Mouse (Mus musculus): ENCODE measurements around the gene Zc3h12d. TPM values are rescaled to one million over a fixed set of nuclear protein-coding genes. Genes with fewer than 3 reads are reported as not detected.

Zc3h12d gene
- total and polyA plus RNA-seq, 2 experiments from 2014 or later = 0.04 to 0.20 TPM

DNA sequence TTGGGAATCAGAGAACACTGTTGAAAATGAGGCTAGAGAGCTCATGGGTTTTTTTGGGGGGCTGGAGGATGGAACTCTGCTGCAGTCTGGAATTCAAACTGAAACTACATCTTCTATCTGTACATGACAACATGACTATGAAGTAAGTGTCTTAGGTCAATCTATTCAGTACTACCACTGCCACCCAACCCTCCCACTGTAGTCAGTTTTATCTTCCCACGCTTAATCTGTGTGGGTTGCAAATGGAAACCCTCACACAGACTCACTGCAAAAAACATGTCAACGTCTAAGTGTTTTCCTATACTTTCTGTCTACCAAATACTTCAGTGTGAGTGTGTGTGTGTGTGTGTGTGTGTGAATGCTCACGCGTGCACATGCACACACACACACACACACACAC is 10.9 kb downstream of the Zc3h12d start:
- ATAC-seq (ENCODE audit: insufficient read depth, low read depth) (no peak), DNase-seq (ENCODE audit: low spot score) (no peak)
- 86% methylated on average over 4 of the region's 4 CpGs for WGBS
- H3K27ac ChIP-seq (ENCODE audit: low read depth) = no peak overlapping the region
- H3K9ac ChIP-seq (replicated peaks; ENCODE audit: low read depth, low read length) = no peak overlapping the region
- H3K27me3 ChIP-seq (ENCODE audit: control insufficient read depth, insufficient read depth, low read length) = no peaks in the 10 kb centered on the region; the same call in 1 of the 2 replicates
- TF ChIP-seq EP300 (IDR thresholded peaks at IDR 0.05; ENCODE audit: low read depth) (no peak), CTCF (IDR thresholded peaks at IDR 0.05; ENCODE audit: low read depth) (no peak)
- H3K36me3 ChIP-seq (replicated peaks; ENCODE audit: control insufficient read depth, insufficient read depth, low read length) = no peaks in the 10 kb centered on the region
- H3K4me1 ChIP-seq (ENCODE audit: control insufficient read depth, insufficient read depth) = peaks cover 12% of the 10 kb centered on the region
- H3K4me2 ChIP-seq (ENCODE audit: low read depth, low read length) = no peak overlapping the region
- no peak overlapping the region for H3K4me3 ChIP-seq (ENCODE audit: low read depth, low read length)
- no peaks in the 10 kb centered on the region for H3K9me3 ChIP-seq (replicated peaks; ENCODE audit: control insufficient read depth, low read length)

- no peak for DNase-seq (ENCODE audit: low spot score)
- Histone ChIP-seq H3K36me3 (replicated peaks; ENCODE audit: control insufficient read depth, insufficient read depth, low read length) (no peaks in the 10 kb centered on the region), H3K27ac (ENCODE audit: low read depth) (no peak overlapping the region), H3K4me2 (ENCODE audit: low read depth, low read length) (no peak overlapping the region), H3K27me3 (ENCODE audit: control insufficient read depth, insufficient read depth, low read length) (no peaks in the 10 kb centered on the region; the same call in 1 of the 2 replicates), H3K9ac (replicated peaks; ENCODE audit: low read depth, low read length) (no peak overlapping the region), H3K9me3 (replicated peaks; ENCODE audit: control insufficient read depth, low read length) (no peaks in the 10 kb centered on the region), H3K4me3 (ENCODE audit: low read depth, low read length) (no peak overlapping the region), H3K4me1 (ENCODE audit: control insufficient read depth, insufficient read depth) (peaks cover 12% of the 10 kb centered on the region)
- WGBS = 73% methylated on average over 4 of the region's 4 CpGs
- no peak for TF ChIP-seq CTCF (IDR thresholded peaks at IDR 0.05; ENCODE audit: low read depth)
- TF ChIP-seq EP300 (IDR thresholded peaks at IDR 0.05; ENCODE audit: low read depth) = no peak
- no peak for ATAC-seq (ENCODE audit: insufficient read depth, low read depth)
These were observed 11.9 kb downstream of the Zc3h12d start for GRCm38 (mm10) chr10:7844161-7844560.

- Histone ChIP-seq H3K4me1 (ENCODE audit: control insufficient read depth, insufficient read depth) (peaks cover 12% of the 10 kb centered on the region), H3K9ac (replicated peaks; ENCODE audit: low read depth, low read length) (no peak overlapping the region), H3K27ac (ENCODE audit: low read depth) (no peak overlapping the region), H3K27me3 (ENCODE audit: control insufficient read depth, insufficient read depth, low read length) (no peaks in the 10 kb centered on the region; the same call in 1 of the 2 replicates), H3K4me2 (ENCODE audit: low read depth, low read length) (no peak overlapping the region), H3K9me3 (replicated peaks; ENCODE audit: control insufficient read depth, low read length) (no peaks in the 10 kb centered on the region), H3K4me3 (ENCODE audit: low read depth, low read length) (no peak overlapping the region), H3K36me3 (replicated peaks; ENCODE audit: control insufficient read depth, insufficient read depth, low read length) (no peaks in the 10 kb centered on the region)
- ATAC-seq (ENCODE audit: insufficient read depth, low read depth) = no peak
- no peak for TF ChIP-seq EP300 (IDR thresholded peaks at IDR 0.05; ENCODE audit: low read depth)
- TF ChIP-seq CTCF (IDR thresholded peaks at IDR 0.05; ENCODE audit: low read depth) = no peak
- 67% methylated on average over 8 of the region's 8 CpGs for WGBS
- no peak for DNase-seq (ENCODE audit: low spot score)
These were observed 12.9 kb downstream of the Zc3h12d start for GRCm38 (mm10) chr10:7845136-7845535.

DNA sequence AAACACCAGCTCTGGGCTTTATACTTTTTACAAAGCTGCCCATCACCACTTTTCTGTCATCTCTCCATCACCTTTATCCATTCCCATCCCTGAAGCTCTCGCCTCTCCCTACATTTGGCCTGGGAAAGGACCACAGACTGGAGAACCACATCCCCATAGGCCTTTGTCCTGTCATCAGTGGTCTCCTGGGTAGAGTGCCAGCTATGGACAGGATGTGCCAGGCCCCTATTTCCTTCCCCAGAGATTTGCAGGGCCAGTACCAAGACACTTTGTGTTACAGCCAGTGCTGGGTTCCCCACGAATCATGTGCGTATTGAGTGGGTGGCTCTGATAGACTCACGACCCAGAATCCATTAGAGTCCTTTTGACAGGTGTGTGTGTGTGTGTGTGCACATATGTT is 13.7 kb downstream of the Zc3h12d start:
- Histone ChIP-seq H3K27me3 (ENCODE audit: control insufficient read depth, insufficient read depth, low read length) (no peaks in the 10 kb centered on the region; the same call in 1 of the 2 replicates), H3K4me1 (ENCODE audit: control insufficient read depth, insufficient read depth) (peaks cover 12% of the 10 kb centered on the region), H3K36me3 (replicated peaks; ENCODE audit: control insufficient read depth, insufficient read depth, low read length) (no peaks in the 10 kb centered on the region), H3K4me3 (ENCODE audit: low read depth, low read length) (no peak overlapping the region), H3K9me3 (replicated peaks; ENCODE audit: control insufficient read depth, low read length) (no peaks in the 10 kb centered on the region), H3K4me2 (ENCODE audit: low read depth, low read length) (no peak overlapping the region), H3K9ac (replicated peaks; ENCODE audit: low read depth, low read length) (no peak overlapping the region), H3K27ac (ENCODE audit: low read depth) (no peak overlapping the region)
- ATAC-seq (ENCODE audit: insufficient read depth, low read depth) = no peak
- TF ChIP-seq CTCF (IDR thresholded peaks at IDR 0.05; ENCODE audit: low read depth) = no peak
- no peak for TF ChIP-seq EP300 (IDR thresholded peaks at IDR 0.05; ENCODE audit: low read depth)
- 94% methylated on average over 4 of the region's 4 CpGs for WGBS
- no peak for DNase-seq (ENCODE audit: low spot score)

DNA sequence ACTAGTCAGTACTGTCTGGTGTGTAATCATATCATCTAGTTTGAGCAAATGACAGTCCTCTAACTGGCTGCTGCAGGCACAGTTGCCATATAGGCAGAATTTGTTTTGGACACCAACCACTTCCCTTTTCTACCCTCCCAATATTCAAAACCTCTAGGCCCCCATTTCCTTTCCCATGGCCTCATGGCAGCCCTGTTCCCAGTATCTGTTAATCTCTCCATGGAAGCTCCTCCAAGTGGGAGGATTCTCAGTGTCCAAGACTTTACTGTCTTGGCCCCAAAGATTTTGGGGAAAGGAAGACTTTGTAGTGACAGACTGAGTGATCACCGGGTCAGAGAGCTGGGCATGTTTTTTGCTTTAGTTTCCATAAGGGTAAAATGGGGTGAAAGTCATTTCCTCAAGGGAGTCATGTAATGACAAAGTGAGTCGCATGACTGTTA is 14.9 kb downstream of the Zc3h12d start:
- H3K4me3 ChIP-seq (ENCODE audit: low read depth, low read length) = no peak overlapping the region
- H3K36me3 ChIP-seq (replicated peaks; ENCODE audit: control insufficient read depth, insufficient read depth, low read length) = no peaks in the 10 kb centered on the region
- TF ChIP-seq CTCF (IDR thresholded peaks at IDR 0.05; ENCODE audit: low read depth) (no peak), EP300 (IDR thresholded peaks at IDR 0.05; ENCODE audit: low read depth) (no peak)
- no peak overlapping the region for H3K9ac ChIP-seq (replicated peaks; ENCODE audit: low read depth, low read length)
- DNase-seq (ENCODE audit: low spot score) (no peak), ATAC-seq (ENCODE audit: insufficient read depth, low read depth) (no peak)
- WGBS = 66% methylated on average over 2 of the region's 2 CpGs
- no peaks in the 10 kb centered on the region for H3K4me1 ChIP-seq (ENCODE audit: control insufficient read depth, insufficient read depth)
- no peaks in the 10 kb centered on the region; the same call in 1 of the 2 replicates for H3K27me3 ChIP-seq (ENCODE audit: control insufficient read depth, insufficient read depth, low read length)
- no peaks in the 10 kb centered on the region for H3K9me3 ChIP-seq (replicated peaks; ENCODE audit: control insufficient read depth, low read length)
- no peak overlapping the region for H3K27ac ChIP-seq (ENCODE audit: low read depth)
- H3K4me2 ChIP-seq (ENCODE audit: low read depth, low read length) = no peak overlapping the region

- H3K27ac ChIP-seq (ENCODE audit: low read depth) = no peak overlapping the region
- H3K4me1 ChIP-seq (ENCODE audit: control insufficient read depth, insufficient read depth) = no peaks in the 10 kb centered on the region
- no peak for DNase-seq (ENCODE audit: low spot score)
- H3K9ac ChIP-seq (replicated peaks; ENCODE audit: low read depth, low read length) = no peak overlapping the region
- no peak overlapping the region for H3K4me2 ChIP-seq (ENCODE audit: low read depth, low read length)
- 65% methylated on average over 3 of the region's 3 CpGs for WGBS
- no peaks in the 10 kb centered on the region for H3K27me3 ChIP-seq (ENCODE audit: control insufficient read depth, insufficient read depth, low read length)
- no peak for TF ChIP-seq EP300 (IDR thresholded peaks at IDR 0.05; ENCODE audit: low read depth)
- TF ChIP-seq CTCF (IDR thresholded peaks at IDR 0.05; ENCODE audit: low read depth) = no peak
- no peaks in the 10 kb centered on the region for H3K9me3 ChIP-seq (replicated peaks; ENCODE audit: control insufficient read depth, low read length)
- H3K4me3 ChIP-seq (ENCODE audit: low read depth, low read length) = no peak overlapping the region
- H3K36me3 ChIP-seq (replicated peaks; ENCODE audit: control insufficient read depth, insufficient read depth, low read length) = no peaks in the 10 kb centered on the region
- no peak for ATAC-seq (ENCODE audit: insufficient read depth, low read depth)
These were observed 19.6 kb downstream of the Zc3h12d start for GRCm38 (mm10) chr10:7851891-7852290.
